Mouse (Mus musculus) embryo, embryonic 11.5 days (tissue): ENCODE data around the gene Cd276.
A peak's percentile ranks its signal among the peaks of the same experiment; 100 is the strongest.

Source experiments
- DNase-seq: peaks from one replicate; pipeline ENCODE4 v3.0.0-alpha.2; 2012; ENCODE audit warnings: low read depth, low spot score

Gene Cd276

DNA sequence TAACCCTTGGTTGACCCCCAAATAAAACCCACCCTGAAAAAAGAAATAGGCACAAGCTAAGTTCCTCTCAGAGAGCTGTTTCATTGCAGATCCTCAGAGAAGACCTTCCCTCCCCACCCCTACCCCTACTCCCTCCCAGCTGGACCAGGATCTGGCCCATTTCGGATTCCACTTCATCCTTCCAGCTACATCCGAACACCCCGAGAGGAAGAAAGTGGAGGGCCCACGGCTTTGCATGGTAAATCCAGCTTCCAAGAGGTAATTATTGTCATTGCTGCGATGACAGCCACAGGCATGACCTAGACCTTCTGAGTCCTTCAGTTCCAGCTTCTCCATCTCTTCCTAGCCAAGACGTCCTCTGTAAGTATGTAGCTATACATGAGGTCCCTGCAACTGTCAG is 4.3 kb downstream of the Cd276 start:
- no peak for DNase-seq

DNA sequence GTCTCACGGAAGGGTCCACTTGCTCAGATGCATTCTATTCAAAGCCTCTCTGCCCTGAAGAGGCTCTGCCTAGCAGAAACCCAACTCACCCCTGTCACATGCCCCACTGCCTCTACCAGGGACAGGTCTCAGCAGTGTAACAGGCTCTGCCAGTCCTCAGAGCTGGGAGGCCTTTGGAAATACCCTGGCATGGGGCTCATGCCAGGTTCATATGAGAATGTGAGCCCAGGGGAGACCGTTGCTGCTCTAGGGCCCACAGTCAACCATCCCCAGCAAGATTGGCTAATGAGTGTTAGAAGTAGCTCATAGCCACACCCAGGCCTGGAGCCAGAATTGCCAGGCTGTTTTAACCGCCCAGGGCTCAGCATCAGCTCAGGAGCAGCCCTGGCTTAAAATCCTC is 5.5 kb downstream of the Cd276 start:
- no peak for DNase-seq

DNA sequence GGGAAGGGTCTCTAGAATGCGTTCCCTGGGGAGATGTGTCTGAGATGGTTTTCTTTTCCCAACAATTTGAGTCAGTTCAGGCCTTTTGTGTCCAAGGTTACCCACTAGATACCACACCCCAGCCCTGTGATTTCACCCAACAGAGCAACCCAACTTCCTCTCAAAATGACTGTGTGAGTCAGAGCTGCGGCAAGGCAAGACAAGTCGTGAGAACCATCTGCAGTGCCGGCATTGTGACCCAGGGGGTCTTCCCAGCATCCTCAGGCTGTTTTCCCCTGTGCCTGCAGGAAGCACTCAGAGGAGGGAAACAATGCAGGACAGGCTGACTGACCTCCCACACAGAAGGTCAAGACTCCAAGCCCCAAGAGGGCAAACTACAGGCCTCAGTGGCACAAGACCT is 6.3 kb downstream of the Cd276 start:
- no peak for DNase-seq

DNA sequence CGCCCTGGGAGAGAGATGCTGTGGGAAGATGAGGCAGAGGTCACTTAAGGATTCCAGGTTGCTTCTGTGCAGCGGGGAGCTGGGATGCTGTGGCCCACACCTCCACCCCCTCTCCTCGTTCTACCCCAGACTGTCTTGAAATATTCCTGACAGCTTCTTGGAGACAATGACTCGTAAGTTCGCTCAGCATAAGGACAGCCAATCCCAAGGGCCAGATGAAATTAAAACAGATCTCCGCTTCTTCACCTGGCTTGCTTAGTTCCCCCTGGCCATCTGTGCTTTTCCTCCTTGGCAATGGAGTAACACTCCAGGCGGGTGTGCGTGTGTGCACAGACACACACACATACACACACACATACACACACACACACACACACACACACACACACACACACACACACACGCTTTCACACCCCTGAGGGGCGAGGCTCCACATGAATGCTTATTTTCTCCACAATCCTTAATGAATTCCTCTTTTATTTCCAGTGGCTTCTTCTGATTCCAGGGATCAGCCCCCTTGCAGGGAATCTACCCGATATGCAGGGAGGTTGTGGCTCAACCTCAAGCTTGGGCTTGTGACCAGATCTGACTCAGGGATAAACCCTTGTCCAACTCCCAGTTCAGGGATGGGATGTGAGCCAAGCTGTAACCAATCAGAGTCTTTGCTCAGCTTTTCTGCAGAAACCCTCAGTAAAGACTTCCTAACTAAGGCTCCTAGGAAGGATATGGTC is 8.4 kb downstream of the Cd276 start:
- no peak for DNase-seq

DNA sequence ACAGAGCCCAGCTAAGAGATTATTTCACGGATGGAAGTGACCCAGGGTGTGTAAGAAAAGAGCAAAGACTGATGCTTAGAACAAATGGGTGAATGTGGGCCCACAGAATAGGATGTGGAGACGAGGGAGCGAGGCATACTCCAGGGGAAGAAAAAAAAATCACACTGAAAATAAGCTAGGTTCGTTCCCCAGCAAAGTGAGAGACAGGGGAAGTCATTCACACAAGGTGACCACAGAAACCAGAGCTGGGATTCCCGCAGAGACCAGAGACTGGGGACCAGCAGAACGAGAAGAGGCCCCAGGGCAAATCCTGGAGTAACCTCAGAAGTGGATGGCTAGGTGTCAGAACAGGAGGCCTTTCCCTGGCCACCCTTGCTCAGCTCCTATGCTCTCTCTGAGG is 9.8 kb downstream of the Cd276 start:
- no peak for DNase-seq

DNA sequence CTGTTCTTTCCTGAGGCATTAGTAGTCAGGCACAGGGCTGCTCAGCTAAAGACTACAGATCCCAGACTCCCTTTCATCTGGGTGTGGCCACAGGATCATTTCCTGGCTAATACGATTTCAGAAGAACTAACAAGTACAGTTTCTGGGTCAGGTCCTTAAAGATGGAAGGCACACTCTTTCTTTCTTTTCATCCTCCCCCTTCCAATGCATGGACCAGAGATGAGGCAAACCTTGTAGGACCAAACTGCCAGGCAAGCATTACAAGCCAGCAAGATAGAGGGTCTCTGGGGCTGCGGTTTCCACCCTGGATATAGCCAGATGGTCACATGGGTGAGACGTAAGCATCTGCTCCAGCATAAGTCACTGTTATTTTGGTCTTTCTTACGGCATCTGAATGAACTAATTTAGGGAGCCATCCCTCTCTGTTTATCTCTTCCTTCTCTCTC is 10.3 kb downstream of the Cd276 start:
- DNase-seq = no peak

DNA sequence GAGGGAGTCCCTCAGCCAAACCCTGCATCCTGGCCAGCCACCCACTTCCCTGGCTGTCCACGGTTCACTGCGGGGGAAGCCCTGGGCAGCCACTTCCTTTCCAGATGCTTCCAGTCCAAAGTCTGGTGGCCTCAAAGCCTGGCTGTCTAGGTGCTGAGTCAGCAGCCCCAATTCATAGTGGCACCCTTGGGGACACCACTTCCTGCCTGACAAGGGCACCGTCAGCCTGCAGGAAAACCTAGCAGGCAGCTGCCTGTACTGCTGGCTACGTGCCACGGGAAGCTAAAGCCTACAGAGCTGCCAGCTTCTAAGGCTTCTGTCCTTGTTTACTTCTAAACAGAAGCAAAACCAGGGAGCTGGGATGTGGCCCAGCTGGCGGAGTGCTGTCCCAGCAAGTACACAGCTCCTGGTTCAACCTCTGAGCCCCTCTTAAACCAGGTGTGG is 13.3 kb downstream of the Cd276 start:
- no peak for DNase-seq

DNA sequence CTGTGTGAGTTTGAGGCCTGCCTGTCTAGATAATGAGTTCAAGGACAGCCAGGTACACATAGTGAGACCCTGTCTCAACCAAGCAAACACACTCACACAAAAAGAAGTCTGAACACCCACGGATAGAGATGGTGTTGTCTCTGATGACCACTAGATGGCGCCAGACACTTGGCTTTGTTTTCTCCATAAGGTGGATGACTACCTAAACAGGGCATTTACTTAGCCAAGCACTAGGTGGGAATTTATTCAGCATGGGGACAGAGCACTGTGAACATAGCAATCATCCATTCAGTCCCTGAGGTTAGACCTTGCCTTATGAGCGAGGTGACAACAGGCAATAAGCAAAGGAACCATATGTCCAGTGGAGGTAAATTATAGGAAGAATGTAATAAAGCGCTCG is 15.4 kb downstream of the Cd276 start:
- DNase-seq = peak; percentile 57

DNA sequence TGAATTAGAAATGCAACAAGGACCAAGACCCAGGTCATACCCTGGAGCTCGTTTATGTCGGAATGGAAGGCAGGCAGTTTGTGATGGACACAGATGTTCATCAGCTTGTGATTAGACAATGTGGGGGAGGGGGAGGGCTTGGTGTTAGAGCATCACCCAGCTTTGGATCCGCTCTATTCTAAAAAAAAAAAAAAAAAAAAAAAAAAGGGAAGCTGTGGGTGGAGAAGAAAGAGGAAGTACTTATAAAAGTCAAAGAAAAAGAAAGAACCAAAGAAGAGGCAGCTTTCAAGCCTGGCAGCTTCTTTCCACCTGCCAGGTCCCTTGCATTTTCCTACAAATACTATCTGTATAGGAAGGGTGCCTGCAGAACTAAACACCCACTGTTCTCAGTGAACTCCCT is 17.5 kb downstream of the Cd276 start:
- no peak for DNase-seq

DNA sequence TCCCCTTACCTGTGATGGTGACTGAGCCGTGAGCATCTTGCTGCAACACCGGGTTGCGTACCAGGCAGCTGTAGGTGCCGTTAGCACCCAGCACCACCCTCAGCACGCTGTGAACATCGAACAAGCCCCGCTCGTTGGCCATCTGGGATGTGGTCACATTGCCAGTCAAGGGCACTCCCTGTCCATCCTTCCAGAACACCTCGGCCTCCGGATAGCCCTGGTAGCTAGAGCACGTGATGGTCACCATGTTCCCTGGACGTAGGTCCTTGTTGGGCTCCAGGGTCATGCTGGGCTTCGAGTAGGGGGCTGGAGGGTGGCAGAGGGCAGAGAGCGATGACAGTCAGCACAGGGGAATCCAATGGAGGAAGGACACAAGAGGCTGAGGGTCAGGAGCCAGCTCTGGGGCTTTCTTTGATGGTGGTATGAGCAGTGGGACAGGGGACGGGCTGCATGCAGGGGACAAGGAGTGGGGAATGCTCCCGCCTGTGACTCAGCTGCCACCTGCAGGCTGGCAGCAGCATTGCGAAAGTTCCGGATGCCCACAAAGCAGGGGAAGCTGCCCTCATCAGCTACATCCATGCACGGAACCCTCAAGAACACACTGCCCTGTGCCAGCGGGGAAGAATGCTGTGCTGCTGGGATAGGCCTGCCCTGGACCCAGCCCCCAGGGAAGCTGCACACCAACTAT is 19.6 kb downstream of the Cd276 start:
- no peak for DNase-seq

DNA sequence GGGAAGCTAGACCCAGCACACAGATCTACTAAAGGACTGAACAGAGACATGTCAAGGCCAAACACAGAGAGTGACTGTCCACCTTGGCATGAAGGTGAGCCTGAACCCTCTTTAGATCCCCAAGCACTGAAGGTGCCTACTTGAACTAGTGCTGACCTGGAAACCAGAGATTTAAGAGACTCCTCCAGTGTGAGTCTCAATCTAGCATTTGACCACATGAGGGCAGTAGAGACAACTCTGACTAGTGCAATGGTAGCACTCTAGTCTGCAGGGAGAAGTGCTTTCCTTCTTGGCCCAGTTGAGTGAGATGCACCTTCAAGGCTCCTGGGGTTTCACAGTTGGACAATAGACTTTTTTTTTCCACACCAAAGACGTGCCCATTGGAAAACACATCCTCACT is 20.5 kb downstream of the Cd276 start:
- peak; percentile 52 for DNase-seq

DNA sequence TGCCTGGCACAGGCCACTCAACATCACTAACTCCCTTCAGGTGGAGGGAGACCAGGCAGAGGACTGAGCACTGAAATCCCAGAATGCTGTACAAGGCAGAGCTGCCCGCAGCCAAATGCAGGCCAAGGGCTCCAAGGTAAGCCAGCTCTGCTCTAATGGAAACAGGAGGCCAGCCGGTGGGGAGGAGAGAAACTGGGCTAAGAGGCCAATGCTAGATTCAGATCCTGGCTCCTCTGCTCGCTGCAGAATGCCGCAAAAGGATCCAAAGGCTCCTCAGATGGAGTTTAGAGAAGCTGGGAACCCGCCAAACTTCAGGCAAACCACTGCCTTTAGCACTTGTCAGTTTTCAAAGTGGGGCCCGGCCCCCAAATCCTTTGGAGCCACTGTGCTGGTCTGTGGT is 21.9 kb downstream of the Cd276 start:
- no peak for DNase-seq

DNA sequence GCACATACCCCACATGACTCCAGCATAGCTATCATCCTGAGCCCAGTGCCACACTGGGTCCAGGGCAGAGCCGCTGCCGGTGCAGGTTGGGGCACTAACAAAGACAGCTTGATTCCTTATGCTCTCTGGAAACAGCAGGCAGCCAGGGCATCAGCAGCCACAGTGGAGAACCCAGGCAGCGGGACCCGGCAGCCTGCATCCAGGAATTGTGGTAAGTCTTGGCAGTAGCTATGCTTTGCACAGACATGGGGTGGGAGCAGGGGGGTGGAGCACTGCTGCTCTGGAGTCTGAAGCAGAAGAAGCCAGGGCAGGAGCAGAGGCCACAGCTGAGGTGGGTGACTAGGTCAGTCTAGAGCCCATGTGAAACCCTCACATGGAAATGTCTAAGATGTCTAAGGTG is 23.0 kb downstream of the Cd276 start:
- no peak for DNase-seq

DNA sequence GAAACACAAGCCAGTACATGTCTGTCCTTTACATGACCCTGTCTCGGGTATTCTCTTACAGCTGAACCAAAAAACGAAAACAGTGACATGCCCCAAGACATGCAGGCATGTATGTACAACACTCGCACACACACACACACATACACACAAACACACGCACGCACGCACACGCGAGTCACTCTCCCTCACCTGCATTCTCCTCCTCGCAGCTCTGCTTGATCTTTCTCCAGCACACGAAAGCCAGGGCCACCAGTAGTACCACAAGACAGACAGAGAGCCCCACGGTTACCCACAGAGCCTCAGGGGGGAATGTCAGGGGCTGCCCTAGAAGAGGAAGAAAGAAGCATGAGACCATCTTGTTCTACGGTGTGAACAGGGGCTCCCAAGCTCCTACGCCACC is 24.8 kb downstream of the Cd276 start:
- DNase-seq = no peak

DNA sequence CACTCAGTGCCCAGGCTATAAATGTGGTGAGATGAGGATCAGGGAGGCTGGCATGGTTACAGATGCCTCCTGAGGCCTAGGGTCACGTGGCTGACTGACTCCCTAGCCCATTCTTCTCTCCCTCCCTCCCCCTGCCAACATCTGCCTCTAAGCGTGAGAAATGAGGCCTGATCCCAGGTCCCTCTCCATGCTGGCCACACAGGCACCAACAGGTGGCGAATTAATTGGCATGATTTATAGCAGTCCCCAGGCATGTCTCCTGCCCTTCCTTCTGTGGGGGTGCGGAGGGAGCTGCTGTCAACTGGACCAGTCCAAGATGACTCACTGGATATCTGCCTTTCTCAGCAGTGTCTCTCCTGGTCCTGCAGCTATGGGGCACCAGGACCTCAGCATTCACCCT is 27.4 kb downstream of the Cd276 start:
- no peak for DNase-seq

DNA sequence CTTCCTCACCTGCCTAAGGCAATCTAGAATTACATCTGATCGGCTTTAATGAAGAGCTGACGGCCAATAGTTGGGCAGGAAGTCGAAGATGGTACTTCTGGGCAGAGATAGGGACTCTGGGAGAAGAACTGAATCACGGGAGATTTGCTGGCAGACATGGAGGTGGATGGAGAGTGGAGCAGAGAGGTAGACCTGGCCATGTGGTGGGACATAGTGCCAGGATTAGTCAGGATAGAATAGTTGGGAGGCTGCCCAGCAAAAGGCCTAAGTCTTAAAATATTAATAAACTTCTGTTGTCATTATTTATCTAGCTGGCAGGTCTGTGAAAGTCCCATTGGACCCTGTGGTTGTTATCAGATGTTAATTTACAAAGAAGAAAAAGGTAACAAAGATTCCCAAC is 30.1 kb downstream of the Cd276 start:
- no peak for DNase-seq

DNA sequence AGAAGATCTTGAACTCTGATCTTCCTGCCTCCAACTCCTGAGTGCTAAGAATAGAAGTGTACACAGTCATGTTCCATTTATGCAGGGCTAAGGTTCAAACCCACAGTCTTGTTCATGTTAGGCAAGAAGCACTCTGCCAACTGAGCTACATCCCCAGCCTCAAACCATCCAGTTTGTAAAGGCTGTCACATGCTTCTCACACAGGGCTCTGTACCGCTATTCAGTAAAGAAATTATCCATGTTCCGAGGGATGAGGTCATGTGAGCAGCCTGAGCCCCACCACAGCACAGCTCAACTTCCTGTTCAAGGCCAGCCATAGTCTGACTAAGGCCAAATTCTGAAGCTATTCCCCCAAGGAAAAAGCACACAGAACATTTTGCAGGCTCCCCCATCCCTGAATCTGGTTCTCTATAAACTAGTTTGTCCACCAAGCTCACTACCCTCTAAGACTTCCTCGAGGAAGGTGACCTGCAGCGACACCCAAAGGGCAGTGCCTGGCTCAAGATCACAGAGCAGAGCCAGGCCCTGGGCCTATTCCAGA is 33.3 kb downstream of the Cd276 start:
- no peak for DNase-seq

DNA sequence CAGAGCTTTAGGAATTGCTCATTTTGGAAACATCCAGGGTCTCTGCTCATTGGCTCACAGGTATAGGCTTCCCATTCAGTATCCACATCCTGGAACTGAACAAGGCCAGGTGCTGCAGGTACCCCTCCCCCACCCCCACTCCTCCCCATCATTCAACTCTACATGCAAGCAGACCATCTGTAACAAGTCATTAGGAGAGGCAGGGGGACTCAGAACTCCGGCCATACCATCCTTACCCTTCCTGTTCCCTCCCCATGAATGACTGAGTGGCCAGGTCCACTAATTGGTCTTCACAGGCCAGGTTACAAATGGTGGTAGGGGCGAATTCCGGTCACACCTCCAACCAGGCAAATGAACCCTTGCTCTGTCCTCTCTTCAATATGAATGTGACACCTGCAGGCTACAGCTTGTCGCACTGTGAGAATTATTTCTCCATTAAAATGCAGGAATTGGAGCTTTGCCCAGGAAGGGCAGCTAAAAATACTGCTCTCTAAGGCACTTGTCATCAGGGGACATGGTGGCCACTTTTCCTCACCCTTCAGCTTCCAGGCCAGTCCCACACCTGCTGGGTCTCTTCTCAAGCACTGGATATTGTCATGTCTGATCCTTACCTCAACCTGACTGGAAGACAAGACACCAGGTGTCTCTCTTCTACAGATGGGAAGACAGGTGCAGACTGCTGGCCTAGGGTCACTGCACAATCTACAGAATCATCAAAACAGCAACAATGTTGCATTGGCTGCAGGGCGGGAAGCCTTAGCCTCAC is 34.2 kb downstream of the Cd276 start:
- no peak for DNase-seq

DNA sequence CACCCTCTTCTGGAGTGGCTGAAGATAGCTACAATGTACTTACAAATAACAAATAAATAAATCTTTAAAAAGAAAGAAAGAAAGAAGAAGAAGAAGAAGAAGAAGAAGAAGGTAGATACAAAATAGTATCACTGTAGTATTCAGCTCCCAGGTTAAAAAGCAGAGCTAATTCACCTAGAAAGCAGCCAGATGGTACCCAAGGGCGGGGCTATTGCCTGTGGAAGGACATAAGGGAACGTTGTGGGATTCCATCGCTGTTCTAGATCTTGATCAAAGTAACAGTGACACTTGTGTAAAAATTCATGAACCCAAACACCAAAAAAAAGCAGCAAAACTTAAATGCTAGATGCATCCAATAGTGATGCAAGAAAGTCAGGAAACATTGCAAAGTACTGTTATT is 35.3 kb downstream of the Cd276 start:
- DNase-seq = no peak

DNA sequence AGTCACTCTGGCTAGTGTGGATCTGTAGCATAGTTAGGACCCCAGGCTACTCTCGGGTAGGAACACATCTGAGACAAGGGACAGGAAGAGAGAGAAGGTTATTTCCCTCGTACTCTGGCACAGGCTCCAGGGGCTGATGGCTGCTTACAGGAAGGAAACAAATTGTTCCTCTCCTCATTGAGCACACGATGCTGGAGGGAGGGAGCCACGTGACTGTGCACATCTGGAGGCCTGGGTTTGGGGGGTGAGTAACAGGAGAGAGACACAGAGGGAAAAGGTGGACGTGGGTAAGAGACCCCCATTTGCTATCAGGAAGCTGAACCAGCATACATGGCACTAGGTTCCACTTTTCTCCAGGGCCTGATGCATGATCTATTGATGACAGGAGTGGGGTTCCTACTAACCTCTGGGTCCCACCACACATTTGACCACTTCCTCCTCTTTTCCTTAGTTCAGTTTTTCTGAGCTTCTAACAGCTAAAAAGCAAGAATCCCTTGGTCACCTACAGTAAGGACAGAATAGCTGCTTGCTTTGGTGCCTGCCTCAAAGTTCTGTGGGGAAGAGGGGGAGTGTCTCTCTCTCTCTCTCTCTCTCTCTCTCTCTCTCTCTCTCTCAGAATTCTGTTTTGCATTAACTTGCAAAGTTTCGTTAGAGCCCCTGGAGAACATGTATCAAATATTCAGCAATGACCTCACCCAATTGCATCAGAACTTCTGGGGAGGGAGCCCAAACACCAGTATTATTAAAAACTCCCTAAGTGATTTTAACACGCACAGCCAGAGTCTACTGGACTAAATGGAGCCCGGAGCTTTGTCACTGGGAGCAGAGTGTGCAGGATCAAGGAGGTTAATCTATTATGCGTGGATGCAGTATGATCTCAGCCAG is 37.1 kb downstream of the Cd276 start:
- no peak for DNase-seq

DNA sequence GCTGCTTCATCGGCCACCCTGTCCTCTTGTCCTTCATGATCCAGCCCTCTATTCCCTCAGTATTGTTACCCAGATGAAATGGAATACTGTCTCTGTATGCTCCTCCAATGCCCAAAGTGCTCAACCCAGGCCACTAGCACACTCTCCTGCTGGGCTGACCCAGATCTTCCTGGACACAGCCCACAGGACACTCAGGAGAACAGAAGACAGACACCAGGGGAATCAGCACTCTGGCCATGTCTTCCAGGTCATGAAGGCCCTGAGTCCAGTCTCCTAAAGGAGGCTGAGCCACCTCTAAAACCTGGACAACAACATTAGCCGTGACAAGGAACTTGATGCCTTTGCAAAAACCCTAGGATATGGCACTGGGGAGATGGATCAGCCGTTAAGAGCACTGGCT is 38.8 kb downstream of the Cd276 start:
- DNase-seq = no peak
